Mouse (Mus musculus): Measurements from ENCODE around the gene Shank2. TPM values are rescaled to one million over a fixed set of nuclear protein-coding genes. Genes with fewer than 3 reads are reported as not detected.

The Shank2 gene
- polyA plus RNA-seq, 1 experiment from 2014 or later = 9.1 TPM

GRCm38 (mm10) chr7:144293611-144294010 lies 291.9 kb downstream of the Shank2 start:
- no peaks in the 10 kb centered on the region for H3K36me3 ChIP-seq (ENCODE audit: control insufficient read depth, insufficient read depth, low read length)
- ATAC-seq (ENCODE audit: low FRiP score, low TSS enrichment) = no peak
- 80% methylated on average over 3 of the region's 3 CpGs for WGBS
- no peak for DNase-seq
- no peak overlapping the region for H3K9ac ChIP-seq (replicated peaks; ENCODE audit: low read length)
- no peak overlapping the region for H3K27ac ChIP-seq (replicated peaks; ENCODE audit: low read depth, low read length)
- peaks cover 24% of the 10 kb centered on the region; the same call in 1 of the 2 replicates for H3K4me1 ChIP-seq (ENCODE audit: control insufficient read depth, insufficient read depth, low read length)
- no peak overlapping the region for H3K4me2 ChIP-seq (ENCODE audit: low read length)
- H3K9me3 ChIP-seq (ENCODE audit: control insufficient read depth, low read length) = no peaks in the 10 kb centered on the region
- H3K4me3 ChIP-seq (replicated peaks; ENCODE audit: low read depth, low read length) = no peak overlapping the region
- H3K27me3 ChIP-seq (ENCODE audit: control insufficient read depth, insufficient read depth, low read length) = no peaks in the 10 kb centered on the region

GRCm38 (mm10) chr7:144294239-144295200 lies 292.8 kb downstream of the Shank2 start:
- ATAC-seq (ENCODE audit: low FRiP score, low TSS enrichment) = no peak
- no peaks in the 10 kb centered on the region for H3K36me3 ChIP-seq (ENCODE audit: control insufficient read depth, insufficient read depth, low read length)
- H3K4me1 ChIP-seq (ENCODE audit: control insufficient read depth, insufficient read depth, low read length) = peaks cover 18% of the 10 kb centered on the region; the same call in 1 of the 2 replicates

GRCm38 (mm10) chr7:144299351-144299750 lies 297.6 kb downstream of the Shank2 start:
- Histone ChIP-seq H3K27me3 (ENCODE audit: control insufficient read depth, insufficient read depth, low read length) (no peaks in the 10 kb centered on the region), H3K36me3 (ENCODE audit: control insufficient read depth, insufficient read depth, low read length) (no peaks in the 10 kb centered on the region), H3K4me3 (replicated peaks; ENCODE audit: low read depth, low read length) (no peak overlapping the region), H3K27ac (replicated peaks; ENCODE audit: low read depth, low read length) (no peak overlapping the region), H3K9ac (replicated peaks; ENCODE audit: low read length) (no peak overlapping the region), H3K4me2 (ENCODE audit: low read length) (no peak overlapping the region), H3K4me1 (ENCODE audit: control insufficient read depth, insufficient read depth, low read length) (no peaks in the 10 kb centered on the region), H3K9me3 (ENCODE audit: control insufficient read depth, low read length) (no peaks in the 10 kb centered on the region)
- ATAC-seq (ENCODE audit: low FRiP score, low TSS enrichment) (no peak), DNase-seq (no peak)
- WGBS = 87% methylated on average over 2 of the region's 2 CpGs

More at GRCm38 (mm10) chr7:144294239-144295200, 292.8 kb downstream of the Shank2 start:
- no peak overlapping the region for H3K27ac ChIP-seq (replicated peaks; ENCODE audit: low read depth, low read length)
- no peak overlapping the region for H3K4me2 ChIP-seq (ENCODE audit: low read length)
- H3K27me3 ChIP-seq (ENCODE audit: control insufficient read depth, insufficient read depth, low read length) = no peaks in the 10 kb centered on the region
- peak; percentile 49 for DNase-seq
- no peak overlapping the region for H3K4me3 ChIP-seq (replicated peaks; ENCODE audit: low read depth, low read length)
- no peak overlapping the region for H3K9ac ChIP-seq (replicated peaks; ENCODE audit: low read length)
- 44% methylated on average over 13 of the region's 13 CpGs for WGBS
- no peaks in the 10 kb centered on the region for H3K9me3 ChIP-seq (ENCODE audit: control insufficient read depth, low read length)

GRCm38 (mm10) chr7:144301646-144302045 lies 299.9 kb downstream of the Shank2 start:
- H3K4me3 ChIP-seq (replicated peaks; ENCODE audit: low read depth, low read length) = no peak overlapping the region
- H3K4me2 ChIP-seq (ENCODE audit: low read length) = no peak overlapping the region
- 0 out of 2 replicates have a peak, but pooled peaks cover 3% of the 10 kb centered on the region for H3K4me1 ChIP-seq (ENCODE audit: control insufficient read depth, insufficient read depth, low read length)
- WGBS = 89% methylated on average over 4 of the region's 4 CpGs
- H3K9ac ChIP-seq (replicated peaks; ENCODE audit: low read length) = no peak overlapping the region
- no peak for ATAC-seq (ENCODE audit: low FRiP score, low TSS enrichment)
- no peaks in the 10 kb centered on the region for H3K27me3 ChIP-seq (ENCODE audit: control insufficient read depth, insufficient read depth, low read length)
- no peaks in the 10 kb centered on the region for H3K36me3 ChIP-seq (ENCODE audit: control insufficient read depth, insufficient read depth, low read length)
- H3K27ac ChIP-seq (replicated peaks; ENCODE audit: low read depth, low read length) = no peak overlapping the region
- no peak for DNase-seq
- H3K9me3 ChIP-seq (ENCODE audit: control insufficient read depth, low read length) = no peaks in the 10 kb centered on the region

GRCm38 (mm10) chr7:144302498-144302897 lies 300.8 kb downstream of the Shank2 start:
- Histone ChIP-seq H3K27me3 (ENCODE audit: control insufficient read depth, insufficient read depth, low read length) (no peaks in the 10 kb centered on the region), H3K36me3 (ENCODE audit: control insufficient read depth, insufficient read depth, low read length) (no peaks in the 10 kb centered on the region), H3K4me2 (ENCODE audit: low read length) (no peak overlapping the region), H3K9ac (replicated peaks; ENCODE audit: low read length) (no peak overlapping the region), H3K4me3 (replicated peaks; ENCODE audit: low read depth, low read length) (no peak overlapping the region), H3K27ac (replicated peaks; ENCODE audit: low read depth, low read length) (no peak overlapping the region), H3K4me1 (ENCODE audit: control insufficient read depth, insufficient read depth, low read length) (peaks cover 8% of the 10 kb centered on the region), H3K9me3 (ENCODE audit: control insufficient read depth, low read length) (no peaks in the 10 kb centered on the region)
- ATAC-seq (ENCODE audit: low FRiP score, low TSS enrichment) = no peak
- no peak for DNase-seq
- whole genome bisulfite sequencing = 75% methylated on average over 5 of the region's 5 CpGs

GRCm38 (mm10) chr7:144307853-144308409 lies 306.2 kb downstream of the Shank2 start:
- no peaks in the 10 kb centered on the region for H3K9me3 ChIP-seq (ENCODE audit: control insufficient read depth, low read length)
- no peaks in the 10 kb centered on the region for H3K36me3 ChIP-seq (ENCODE audit: control insufficient read depth, insufficient read depth, low read length)
- no peak overlapping the region for H3K4me2 ChIP-seq (ENCODE audit: low read length)
- ATAC-seq (ENCODE audit: low FRiP score, low TSS enrichment) = no peak
- peak; percentile 57 for DNase-seq
- no peaks in the 10 kb centered on the region for H3K27me3 ChIP-seq (ENCODE audit: control insufficient read depth, insufficient read depth, low read length)
- H3K4me3 ChIP-seq (replicated peaks; ENCODE audit: low read depth, low read length) = no peak overlapping the region
- H3K9ac ChIP-seq (replicated peaks; ENCODE audit: low read length) = no peak overlapping the region
- WGBS = 59% methylated on average over 10 of the region's 10 CpGs
- H3K27ac ChIP-seq (replicated peaks; ENCODE audit: low read depth, low read length) = peak overlapping the region; percentile 64
- peaks cover 17% of the 10 kb centered on the region for H3K4me1 ChIP-seq (ENCODE audit: control insufficient read depth, insufficient read depth, low read length)

GRCm38 (mm10) chr7:144314438-144315105 lies 312.8 kb downstream of the Shank2 start:
- H3K27ac ChIP-seq (replicated peaks; ENCODE audit: low read depth, low read length) = no peak overlapping the region
- ATAC-seq (ENCODE audit: low FRiP score, low TSS enrichment) = no peak
- DNase-seq = no peak
- 89% methylated on average over 11 of the region's 11 CpGs for WGBS
- no peak overlapping the region for H3K4me2 ChIP-seq (ENCODE audit: low read length)
- H3K4me1 ChIP-seq (ENCODE audit: control insufficient read depth, insufficient read depth, low read length) = peaks cover 10% of the 10 kb centered on the region
- H3K36me3 ChIP-seq (ENCODE audit: control insufficient read depth, insufficient read depth, low read length) = no peaks in the 10 kb centered on the region
- H3K27me3 ChIP-seq (ENCODE audit: control insufficient read depth, insufficient read depth, low read length) = no peaks in the 10 kb centered on the region
- H3K9ac ChIP-seq (replicated peaks; ENCODE audit: low read length) = no peak overlapping the region
- H3K9me3 ChIP-seq (ENCODE audit: control insufficient read depth, low read length) = no peaks in the 10 kb centered on the region
- no peak overlapping the region for H3K4me3 ChIP-seq (replicated peaks; ENCODE audit: low read depth, low read length)

GRCm38 (mm10) chr7:144316224-144316623 lies 314.5 kb downstream of the Shank2 start:
- DNase-seq = no peak
- no peak for ATAC-seq (ENCODE audit: low FRiP score, low TSS enrichment)
- Histone ChIP-seq H3K4me2 (ENCODE audit: low read length) (no peak overlapping the region), H3K9me3 (ENCODE audit: control insufficient read depth, low read length) (no peaks in the 10 kb centered on the region), H3K9ac (replicated peaks; ENCODE audit: low read length) (0 out of 2 replicates have a peak overlapping the region, but pooled peaks have one; percentile 14), H3K27me3 (ENCODE audit: control insufficient read depth, insufficient read depth, low read length) (no peaks in the 10 kb centered on the region), H3K4me1 (ENCODE audit: control insufficient read depth, insufficient read depth, low read length) (peaks cover 10% of the 10 kb centered on the region), H3K4me3 (replicated peaks; ENCODE audit: low read depth, low read length) (no peak overlapping the region), H3K27ac (replicated peaks; ENCODE audit: low read depth, low read length) (0 out of 2 replicates have a peak overlapping the region, but pooled peaks have one; percentile 45), H3K36me3 (ENCODE audit: control insufficient read depth, insufficient read depth, low read length) (no peaks in the 10 kb centered on the region)
- 90% methylated on average over 6 of the region's 6 CpGs for WGBS

Data from midbrain, embryonic 14.5 days (tissue).